22 mouse cellular contexts compared by ENCODE assay signal in the genomic region with DNA sequence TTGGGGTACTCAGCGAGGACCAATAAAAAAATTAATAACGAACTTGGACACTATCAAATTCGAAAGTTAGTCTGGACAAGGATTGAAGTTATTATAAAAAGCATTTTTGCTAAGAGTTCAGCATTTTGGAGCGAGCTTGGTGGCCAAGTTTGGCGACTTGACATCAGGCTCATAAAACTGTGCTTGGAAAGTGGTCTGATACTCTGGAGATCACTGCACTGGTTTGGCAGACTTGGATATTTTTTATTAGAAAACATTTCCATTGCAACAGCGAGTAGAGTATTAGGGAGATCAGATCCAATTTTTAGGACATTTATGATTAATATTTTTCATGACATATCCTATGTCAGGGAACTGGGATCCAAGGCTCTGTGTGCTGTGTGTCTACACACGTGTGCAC.
A peak's percentile ranks its signal among the peaks of the same experiment; 100 is the strongest.
DNase-seq lines count a peak whose midpoint lies in the region; ATAC-seq and TF ChIP-seq lines count a peak whose summit lies in the region.
"Had no signal": no experiment of that assay in that cellular context is flagged by ENCODE, and none has a peak within 500 bp of the region (broad histone marks: within the 10 kb centered on the region; RNA-seq: fewer than 3 reads in every experiment).

No protein-coding gene starts in this region.

- ATAC-seq in limb, embryonic 15.5 days (ENCODE audit: insufficient number of reproducible peaks, low FRiP score, low TSS enrichment, low read depth) = 0 out of 2 replicates have a peak, but pooled peaks have one; percentile 14
- ATAC-seq: CD4-positive, CD25-positive, alpha-beta regulatory T cell, adult 4 months; forebrain, embryonic 16.5 days had no signal

- DNase-seq in kidney, adult 2 months = peak; percentile 2
- DNase-seq in kidney, postnatal 4 days = no peak
- peak; percentile 4 for DNase-seq in lung, postnatal 36 days
- DNase-seq in lung, postnatal 25 days (ENCODE audit: low spot score) = no peak
- DNase-seq in gastrocnemius, postnatal 10 days = peak; percentile 17
- DNase-seq in spleen, postnatal 4 days (ENCODE audit: low spot score in 2 of 2) = no peak
- no peak for DNase-seq in cerebellum, postnatal 10 days
- DNase-seq: adrenal gland, adult 8-10 months; adrenal gland, postnatal 36 days; B cell, adult 2 months; cerebellum, adult 2 months; cerebellum, postnatal 14 days; embryo, embryonic 11 days had no signal

- no peak overlapping the region for H3K4me3 ChIP-seq in kidney, adult 2 months (ENCODE audit: insufficient read depth, low read depth, low read length)
- H3K4me3 ChIP-seq in limb, embryonic 15.5 days = no peak overlapping the region
- H3K4me3 ChIP-seq: embryonic facial prominence, embryonic 12.5 days; forebrain, embryonic 12.5 days; heart, embryonic 12.5 days; hindbrain, embryonic 10.5 days; hindbrain, embryonic 15.5 days had no signal

- H3K27ac ChIP-seq in kidney, adult 2 months (ENCODE audit: insufficient read depth, low read depth, low read length) = no peak overlapping the region
- H3K27ac ChIP-seq in limb, embryonic 15.5 days = peak overlapping the region; percentile 50
- H3K27ac ChIP-seq: embryonic facial prominence, embryonic 12.5 days; forebrain, embryonic 12.5 days; hindbrain, embryonic 10.5 days; hindbrain, embryonic 15.5 days had no signal

- TF ChIP-seq CTCF in kidney, adult 2 months (conservative IDR thresholded peaks at IDR 0.05; ENCODE audit: insufficient read depth, insufficient read length, low read depth, low read length) = no peak

- no peaks in the 10 kb centered on the region for H3K27me3 ChIP-seq in kidney, adult 2 months (replicated peaks; ENCODE audit: control insufficient read depth, insufficient read depth, low read length)
- no peaks in the 10 kb centered on the region for H3K27me3 ChIP-seq in limb, embryonic 15.5 days
- H3K27me3 ChIP-seq: embryonic facial prominence, embryonic 12.5 days; forebrain, embryonic 12.5 days; heart, embryonic 12.5 days; hindbrain, embryonic 15.5 days had no signal

- no peak overlapping the region for H3K4me2 ChIP-seq in limb, embryonic 15.5 days
- H3K4me2 ChIP-seq: embryonic facial prominence, embryonic 12.5 days; forebrain, embryonic 12.5 days; heart, embryonic 12.5 days; hindbrain, embryonic 15.5 days had no signal

- no peaks in the 10 kb centered on the region for H3K9me3 ChIP-seq in limb, embryonic 15.5 days
- H3K9me3 ChIP-seq: embryonic facial prominence, embryonic 12.5 days; forebrain, embryonic 12.5 days; G1E; heart, embryonic 12.5 days; hindbrain, embryonic 10.5 days; hindbrain, embryonic 15.5 days had no signal

- H3K36me3 ChIP-seq in kidney, adult 2 months (ENCODE audit: control insufficient read depth, insufficient read depth, low read length) = no peaks in the 10 kb centered on the region
- no peaks in the 10 kb centered on the region for H3K36me3 ChIP-seq in limb, embryonic 15.5 days
- H3K36me3 ChIP-seq: embryonic facial prominence, embryonic 12.5 days; forebrain, embryonic 12.5 days; G1E; heart, embryonic 12.5 days; hindbrain, embryonic 10.5 days; hindbrain, embryonic 15.5 days had no signal

- WGBS in kidney, adult 2 months = 71% methylated on average over 7 of the region's 7 CpGs
- WGBS in limb, embryonic 15.5 days = 43% methylated on average over 7 of the region's 7 CpGs

- no peaks in the 10 kb centered on the region for H3K4me1 ChIP-seq in kidney, adult 2 months (ENCODE audit: control insufficient read depth, insufficient read depth, low read length)
- peaks cover 12% of the 10 kb centered on the region for H3K4me1 ChIP-seq in limb, embryonic 15.5 days
- H3K4me1 ChIP-seq: embryonic facial prominence, embryonic 12.5 days; forebrain, embryonic 12.5 days; heart, embryonic 12.5 days; hindbrain, embryonic 10.5 days; hindbrain, embryonic 15.5 days had no signal

- H3K9ac ChIP-seq in limb, embryonic 15.5 days = no peak overlapping the region
- H3K9ac ChIP-seq: embryonic facial prominence, embryonic 12.5 days; forebrain, embryonic 12.5 days; heart, embryonic 12.5 days; hindbrain, embryonic 15.5 days had no signal

- TF ChIP-seq POLR2A in kidney, adult 2 months (IDR thresholded peaks at IDR 0.05; ENCODE audit: low read depth, low read length) = no peak

Comparison
In these comparisons a context has a peak if more than half of its experiments do, and no peak if none do; other contexts are left out.
1. DNase-seq: peak in kidney, adult 2 months (single experiment), lung, postnatal 36 days (single experiment) and gastrocnemius, postnatal 10 days (single experiment); none in kidney, postnatal 4 days (0 of 2), lung, postnatal 25 days (single experiment), spleen, postnatal 4 days (0 of 2) and cerebellum, postnatal 10 days (0 of 2).